Mouse (Mus musculus): ENCODE data around the gene Gm20777.
"Not testable (repeated sequence)": the region's sequence is repeated elsewhere in the genome, so short reads cannot be mapped to it uniquely, and the experiment has no call there.

DNA sequence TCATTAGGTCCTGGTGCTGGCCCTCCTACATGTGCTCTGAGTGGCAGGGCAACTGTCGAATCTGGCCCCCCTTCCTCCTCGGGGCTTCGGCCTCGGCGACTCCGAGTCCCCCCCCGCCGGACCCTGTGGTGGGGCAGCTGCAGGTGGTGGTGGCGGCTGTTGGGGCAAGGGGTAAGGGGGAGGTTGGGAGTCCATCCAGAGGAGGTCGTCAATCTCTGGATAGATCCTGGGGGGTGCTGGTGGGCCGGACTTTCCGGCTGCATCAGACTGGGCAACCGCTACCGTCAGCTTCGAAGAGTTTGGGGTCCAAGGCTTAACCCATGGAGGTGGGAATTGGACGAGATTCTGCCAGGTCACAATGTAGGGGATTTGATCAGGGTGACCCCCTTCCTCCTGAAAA lies 44.0 kb downstream of the Gm20777 start:
- TF ChIP-seq CTCF (IDR thresholded peaks at IDR 0.05; ENCODE audit: borderline replicate concordance, control insufficient read depth, extremely low read depth, insufficient read depth, low read length, poor library complexity); POLR2A (IDR thresholded peaks at IDR 0.05; ENCODE audit: control insufficient read depth, extremely low read depth, insufficient read depth, low read length, poor library complexity): not testable (repeated sequence)
